Mouse (Mus musculus) thymus, adult 2 months (tissue): ENCODE measurements at regions not wholly inside any gene's neighbourhood (a gene's known extent, or its start where the extent isn't known, plus 50 kb on each side); places are given as distances from the start of the nearest gene placed in this dataset.

Source experiments
- CTCF ChIP-seq: fragments of 200-500 bp; IDR thresholded peaks from 2 replicates; pipeline ENCODE4 v1.5.1; 2012; ENCODE audit warnings: mild to moderate bottlenecking, control low read depth, low read length, moderate library complexity, borderline replicate concordance; ENCODE audit not compliant: control insufficient read depth, poor library complexity, insufficient read depth; ENCODE audit errors: extremely low read depth
- POLR2A ChIP-seq: fragments of 200-500 bp; IDR thresholded peaks from 2 replicates; pipeline ENCODE4 v1.6.1; 2012; ENCODE audit warnings: mild to moderate bottlenecking, low read length, control low read depth, moderate library complexity; ENCODE audit not compliant: control insufficient read depth, poor library complexity, insufficient read depth; ENCODE audit errors: extremely low read depth

DNA sequence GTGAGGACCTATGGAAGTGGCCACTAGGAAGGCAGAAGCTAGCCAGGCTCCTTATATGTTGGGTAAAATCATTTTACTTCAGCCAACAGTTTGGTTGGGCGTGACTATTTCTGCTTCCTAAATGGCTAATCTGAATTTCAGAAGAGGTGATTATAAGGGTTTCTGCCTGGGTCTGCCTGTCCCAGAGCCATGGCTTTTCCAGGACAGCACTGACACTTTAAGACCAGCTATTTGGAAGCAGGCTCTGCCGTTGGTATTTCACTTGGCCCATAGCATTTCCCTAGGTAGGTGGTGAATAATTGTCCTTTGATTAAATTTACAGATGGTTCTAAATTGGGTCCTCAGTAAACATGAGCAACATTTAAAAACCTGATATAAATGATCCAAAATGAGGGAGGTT lies 240.3 kb downstream of the Plpp3 start:
- TF ChIP-seq CTCF (no peak), POLR2A (no peak)
